Mouse (Mus musculus): Measurements from ENCODE around the gene Pdcd1. TPM values are rescaled to one million over a fixed set of nuclear protein-coding genes. Genes with fewer than 3 reads are reported as not detected.
"Not testable (repeated sequence)": the region's sequence is repeated elsewhere in the genome, so short reads cannot be mapped to it uniquely, and the experiment has no call there.

Pdcd1 gene
- polyA plus RNA-seq, 1 experiment from 2014 or later, result not detected

DNA sequence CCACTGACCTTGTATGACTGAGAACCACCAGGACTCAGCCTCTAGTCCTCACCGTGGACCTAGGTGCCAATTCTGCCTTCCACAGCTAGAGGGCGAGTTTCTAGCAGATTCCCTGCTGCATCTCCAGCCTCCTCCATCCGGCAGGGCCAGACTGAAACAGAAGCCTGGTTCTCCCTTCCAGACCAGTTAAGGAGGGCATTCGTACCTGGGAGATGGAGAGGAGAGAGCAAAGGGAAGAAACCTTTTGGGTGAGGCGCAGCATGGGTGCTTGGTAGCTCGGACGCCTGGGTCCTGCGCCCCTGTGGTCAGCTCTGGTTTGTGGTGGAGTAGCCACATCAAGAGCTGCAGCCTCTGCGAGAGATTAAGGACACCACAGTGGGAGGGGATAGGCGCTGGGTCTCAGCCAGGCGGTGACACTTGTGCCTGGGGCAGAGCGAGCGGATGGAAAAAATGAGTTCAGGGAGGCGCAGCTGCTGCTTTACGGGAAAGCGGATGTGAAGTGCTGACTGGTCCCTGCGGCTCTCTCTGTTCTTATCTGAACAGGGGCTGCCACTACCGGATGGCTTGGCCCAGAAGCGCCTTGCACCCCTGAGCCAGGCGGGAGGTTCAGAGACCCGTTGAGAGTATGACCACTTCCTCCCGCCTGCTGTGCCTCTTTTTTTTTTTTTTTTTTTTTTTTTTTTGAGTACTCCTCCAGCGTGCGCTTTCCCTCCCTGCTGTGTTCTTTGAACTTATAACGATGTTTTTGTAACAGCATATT is 17.2 kb downstream of the Pdcd1 start:
- Histone ChIP-seq H3K27me3 (ENCODE audit: insufficient read depth, low read length) (no peaks in the 10 kb centered on the region), H3K9me3 (ENCODE audit: low read length) (no peaks in the 10 kb centered on the region), H3K36me3 (ENCODE audit: insufficient read depth, low read length) (no peaks in the 10 kb centered on the region), H3K4me1 (ENCODE audit: insufficient read depth, low read length) (no peaks in the 10 kb centered on the region; the same call in 1 of the 2 replicates), H3K4me3 (ENCODE audit: low read length) (peak overlapping the region; percentile 47), H3K27ac (ENCODE audit: low read length) (peak overlapping the region; percentile 63), H3K4me2 (replicated peaks; ENCODE audit: low read depth, low read length) (peak overlapping the region; percentile 80), H3K9ac (replicated peaks; ENCODE audit: low read length) (peak overlapping the region; percentile 55)
- ATAC-seq (ENCODE audit: low FRiP score, low TSS enrichment), result peak; percentile 94
- WGBS, result under 1% methylated on average over 25 of the region's 25 CpGs

DNA sequence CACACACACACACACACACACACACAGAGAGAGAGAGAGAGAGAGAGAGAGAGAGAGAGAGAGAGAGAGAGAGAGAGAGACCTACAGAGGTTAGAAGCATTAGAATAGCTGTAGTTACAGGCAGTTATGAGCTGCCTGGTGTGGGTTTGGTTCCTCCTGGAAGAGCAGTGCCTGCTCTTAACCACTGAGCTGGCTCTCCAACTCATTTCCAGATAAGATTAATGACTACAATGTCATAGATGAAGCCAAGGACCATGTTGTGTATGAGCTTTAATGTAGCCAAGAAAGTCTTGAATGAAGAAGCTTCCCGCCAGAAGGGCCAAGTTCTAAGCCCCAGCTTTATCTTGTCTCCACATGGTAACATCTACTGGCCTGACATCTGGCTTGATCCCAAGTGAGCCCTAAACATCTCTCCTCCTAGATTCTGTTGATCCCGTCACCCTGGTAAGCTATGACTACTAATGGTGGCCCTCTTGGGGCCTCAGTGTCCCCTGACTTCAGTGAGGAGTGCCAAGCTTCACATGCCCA is 19.2 kb downstream of the Pdcd1 start:
- Histone ChIP-seq H3K9ac (replicated peaks; ENCODE audit: low read length) (no peak overlapping the region), H3K4me2 (replicated peaks; ENCODE audit: low read depth, low read length) (no peak overlapping the region), H3K4me1 (ENCODE audit: insufficient read depth, low read length) (no peaks in the 10 kb centered on the region; the same call in 1 of the 2 replicates), H3K27me3 (ENCODE audit: insufficient read depth, low read length) (no peaks in the 10 kb centered on the region), H3K9me3 (ENCODE audit: low read length) (no peaks in the 10 kb centered on the region), H3K27ac (ENCODE audit: low read length) (no peak overlapping the region), H3K4me3 (ENCODE audit: low read length) (no peak overlapping the region), H3K36me3 (ENCODE audit: insufficient read depth, low read length) (no peaks in the 10 kb centered on the region)
- ATAC-seq (ENCODE audit: low FRiP score, low TSS enrichment), result no peak
- 93% methylated on average over 2 of the region's 2 CpGs for WGBS

DNA sequence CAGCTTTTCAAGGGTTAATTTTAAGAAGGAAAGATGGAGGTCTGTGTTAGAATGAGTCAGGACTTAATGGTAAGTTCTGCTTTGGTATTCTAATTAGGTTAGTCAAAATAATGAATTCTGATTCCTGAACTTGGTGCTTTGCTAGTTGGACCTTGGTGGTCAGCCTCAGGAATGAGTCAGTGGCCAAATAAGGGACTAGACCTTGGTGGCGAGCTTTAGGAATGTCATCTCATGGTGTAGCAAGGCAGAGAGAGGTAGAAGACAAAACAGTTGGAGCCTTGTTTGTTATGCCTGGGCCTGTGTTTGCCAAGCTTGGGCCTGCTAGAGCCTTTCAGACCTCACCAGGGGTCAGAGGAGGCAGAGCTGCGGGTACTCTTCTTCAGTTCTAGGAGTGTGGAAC is 23.6 kb downstream of the Pdcd1 start:
- no peak overlapping the region for H3K4me3 ChIP-seq (ENCODE audit: low read length)
- H3K9me3 ChIP-seq (ENCODE audit: low read length), result no peaks in the 10 kb centered on the region
- no peak overlapping the region for H3K27ac ChIP-seq (ENCODE audit: low read length)
- H3K36me3 ChIP-seq (ENCODE audit: insufficient read depth, low read length), result no peaks in the 10 kb centered on the region
- no peaks in the 10 kb centered on the region for H3K27me3 ChIP-seq (ENCODE audit: insufficient read depth, low read length)
- no peak overlapping the region for H3K4me2 ChIP-seq (replicated peaks; ENCODE audit: low read depth, low read length)
- 95% methylated on average over 2 of the region's 2 CpGs for WGBS
- H3K4me1 ChIP-seq (ENCODE audit: insufficient read depth, low read length), result no peaks in the 10 kb centered on the region
- ATAC-seq (ENCODE audit: low FRiP score, low TSS enrichment), result no peak
- H3K9ac ChIP-seq (replicated peaks; ENCODE audit: low read length), result no peak overlapping the region

DNA sequence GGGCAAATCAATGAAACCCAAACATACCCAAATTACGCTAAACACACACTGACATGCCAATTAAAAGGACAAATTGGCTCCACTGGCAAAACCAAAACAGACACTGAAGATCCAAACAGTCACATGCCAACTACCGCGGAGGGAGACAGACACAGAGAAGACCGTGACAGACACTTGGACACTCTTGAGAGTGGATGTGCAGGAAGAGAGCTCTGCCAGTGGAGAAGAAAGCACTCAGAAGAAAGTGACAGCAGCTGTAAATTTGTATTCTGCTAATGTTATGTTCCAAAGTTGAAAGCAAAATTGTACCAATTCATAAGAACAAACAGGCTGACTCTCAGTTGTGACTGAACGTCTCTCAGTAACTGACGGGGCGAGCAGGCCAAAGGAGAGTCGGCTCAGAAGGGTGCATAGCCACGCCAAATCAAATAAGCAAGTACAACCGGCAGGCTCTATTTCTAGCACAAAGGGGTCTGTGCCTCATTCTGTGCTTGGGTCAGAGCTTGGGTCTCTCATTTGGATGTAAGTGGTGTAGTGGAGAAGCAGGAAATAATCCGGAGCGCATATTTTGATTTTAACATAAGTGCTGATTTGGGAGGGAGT is 24.7 kb downstream of the Pdcd1 start:
- no peaks in the 10 kb centered on the region for H3K27me3 ChIP-seq (ENCODE audit: insufficient read depth, low read length)
- no peaks in the 10 kb centered on the region for H3K9me3 ChIP-seq (ENCODE audit: low read length)
- no peaks in the 10 kb centered on the region for H3K4me1 ChIP-seq (ENCODE audit: insufficient read depth, low read length)
- no peak for ATAC-seq (ENCODE audit: low FRiP score, low TSS enrichment)
- H3K4me2 ChIP-seq (replicated peaks; ENCODE audit: low read depth, low read length), result no peak overlapping the region
- 89% methylated on average over 12 of the region's 12 CpGs for WGBS
- no peak overlapping the region for H3K9ac ChIP-seq (replicated peaks; ENCODE audit: low read length)
- no peak overlapping the region for H3K4me3 ChIP-seq (ENCODE audit: low read length)
- H3K27ac ChIP-seq (ENCODE audit: low read length), result no peak overlapping the region
- no peaks in the 10 kb centered on the region for H3K36me3 ChIP-seq (ENCODE audit: insufficient read depth, low read length)

DNA sequence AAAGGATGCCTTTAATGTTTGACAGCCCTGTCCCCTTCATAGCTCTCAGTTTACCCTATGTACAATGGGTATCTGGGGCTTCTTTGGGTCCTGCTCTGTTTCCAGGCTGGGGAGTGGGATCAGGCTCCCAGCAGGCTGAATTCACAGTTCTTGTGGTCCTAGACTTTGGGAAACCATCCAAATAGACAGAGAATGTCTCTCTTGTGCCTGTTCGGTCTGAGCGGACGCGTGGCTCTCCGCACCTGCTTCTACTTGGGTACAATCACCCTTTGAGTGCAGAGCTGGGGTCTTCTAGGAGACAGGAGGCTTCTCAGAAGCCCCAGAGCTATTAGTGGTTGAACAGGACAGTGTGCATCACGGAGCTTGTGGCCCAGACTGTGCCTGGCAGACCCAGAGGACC is 32.2 kb downstream of the Pdcd1 start, which contains the start of gene Neu4:
Neu4 (plus strand) TSS at position 301 of the 400 bp plus-strand sequence.
- Histone ChIP-seq H3K9ac (replicated peaks; ENCODE audit: low read length) (no peak within 1 kb of the TSS), H3K4me1 (ENCODE audit: insufficient read depth, low read length) (no peaks in the 10 kb centered on the region), H3K27me3 (ENCODE audit: insufficient read depth, low read length) (no peaks in the 10 kb centered on the region), H3K9me3 (ENCODE audit: low read length) (no peaks in the 10 kb centered on the region), H3K27ac (ENCODE audit: low read length) (no peak within 1 kb of the TSS), H3K36me3 (ENCODE audit: insufficient read depth, low read length) (no peaks in the 10 kb centered on the region), H3K4me3 (ENCODE audit: low read length) (no peak within 1 kb of the TSS), H3K4me2 (replicated peaks; ENCODE audit: low read depth, low read length) (no peak within 1 kb of the TSS)
- WGBS, result 87% methylated on average over 6 of the region's 6 CpGs
- ATAC-seq (ENCODE audit: low FRiP score, low TSS enrichment), result no peak

DNA sequence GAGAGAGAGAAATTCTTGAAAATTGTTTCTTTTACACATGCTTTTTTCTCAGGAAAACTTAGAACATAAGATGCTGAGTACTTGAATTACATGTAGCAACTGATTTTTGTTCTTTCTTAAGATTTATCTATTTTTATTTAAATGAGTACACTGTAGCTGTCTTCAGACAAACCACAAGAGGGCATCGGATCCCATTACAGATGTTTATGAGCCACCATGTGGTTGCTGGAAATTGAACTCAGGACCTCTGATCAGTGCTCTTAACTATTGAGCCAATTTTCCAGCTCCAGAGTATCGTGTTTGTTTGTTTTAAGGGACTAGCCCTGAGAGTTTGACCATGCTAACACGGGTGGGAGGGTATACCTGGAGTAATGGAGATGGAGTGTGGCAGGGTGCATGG is 40.7 kb downstream of the Pdcd1 start:
- Histone ChIP-seq H3K27me3 (ENCODE audit: insufficient read depth, low read length) (no peaks in the 10 kb centered on the region), H3K4me2 (replicated peaks; ENCODE audit: low read depth, low read length) (no peak overlapping the region), H3K9me3 (ENCODE audit: low read length) (no peaks in the 10 kb centered on the region), H3K9ac (replicated peaks; ENCODE audit: low read length) (no peak overlapping the region), H3K27ac (ENCODE audit: low read length) (no peak overlapping the region), H3K4me1 (ENCODE audit: insufficient read depth, low read length) (no peaks in the 10 kb centered on the region), H3K36me3 (ENCODE audit: insufficient read depth, low read length) (no peaks in the 10 kb centered on the region), H3K4me3 (ENCODE audit: low read length) (no peak overlapping the region)
- 73% methylated on average over 3 of the region's 3 CpGs for WGBS
- no peak for ATAC-seq (ENCODE audit: low FRiP score, low TSS enrichment)

DNA sequence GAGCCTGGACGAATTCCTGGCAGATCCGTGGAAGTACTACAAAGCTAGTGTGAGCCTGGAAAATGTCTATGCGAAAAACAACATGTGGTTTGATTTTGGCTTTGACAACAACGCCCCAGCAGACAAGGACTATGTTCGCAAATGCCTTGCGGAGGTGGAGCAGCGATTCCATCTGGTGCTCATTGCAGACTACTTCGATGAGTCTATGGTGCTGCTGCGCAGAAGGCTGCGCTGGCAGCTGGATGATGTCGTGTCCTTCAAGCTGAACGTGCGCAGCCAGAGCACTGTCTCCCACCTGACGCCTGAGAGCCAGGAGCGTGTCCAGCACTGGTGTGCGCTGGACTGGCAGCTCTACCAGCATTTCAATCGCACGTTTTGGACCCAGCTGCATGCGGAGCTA is 43.5 kb downstream of the Pdcd1 start:
- not testable (repeated sequence) for H3K9ac ChIP-seq (replicated peaks; ENCODE audit: low read length); H3K4me1 ChIP-seq (ENCODE audit: insufficient read depth, low read length); H3K36me3 ChIP-seq (ENCODE audit: insufficient read depth, low read length); H3K4me2 ChIP-seq (replicated peaks; ENCODE audit: low read depth, low read length); H3K4me3 ChIP-seq (ENCODE audit: low read length); H3K27ac ChIP-seq (ENCODE audit: low read length); H3K9me3 ChIP-seq (ENCODE audit: low read length); H3K27me3 ChIP-seq (ENCODE audit: insufficient read depth, low read length); ATAC-seq (ENCODE audit: low FRiP score, low TSS enrichment)
- 83% methylated on average over 15 of the region's 19 CpGs for WGBS

DNA sequence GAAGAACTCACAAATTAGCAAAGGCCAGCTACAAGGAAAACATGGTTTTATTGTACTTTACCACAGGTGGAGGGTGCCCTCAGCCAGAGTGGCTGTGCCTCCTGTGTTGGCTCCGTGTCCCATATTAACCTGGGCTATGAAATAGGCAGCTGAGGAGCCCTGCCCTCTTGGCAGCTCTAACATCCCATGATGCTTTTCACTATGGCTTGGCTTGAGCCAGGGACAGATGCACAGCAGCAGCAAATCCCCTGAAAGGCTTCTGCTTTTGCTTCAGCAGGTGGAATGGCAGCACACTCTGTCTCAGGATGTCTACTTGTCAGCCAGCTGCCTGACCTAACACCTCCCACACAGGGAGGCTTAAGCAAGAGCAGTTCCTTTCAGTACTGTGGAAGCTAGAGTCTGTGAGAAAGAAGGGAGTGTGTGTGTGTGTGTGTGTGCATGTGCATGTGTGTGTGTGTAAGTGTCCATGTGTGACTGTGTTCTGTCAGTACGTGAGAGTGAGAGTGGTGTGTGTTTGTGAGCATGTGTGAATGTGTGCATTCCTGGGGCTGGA is 46.3 kb downstream of the Pdcd1 start:
- WGBS, result 78% methylated on average over 2 of the region's 2 CpGs
- H3K4me2 ChIP-seq (replicated peaks; ENCODE audit: low read depth, low read length); H3K9me3 ChIP-seq (ENCODE audit: low read length); H3K27me3 ChIP-seq (ENCODE audit: insufficient read depth, low read length); ATAC-seq (ENCODE audit: low FRiP score, low TSS enrichment); H3K9ac ChIP-seq (replicated peaks; ENCODE audit: low read length); H3K4me3 ChIP-seq (ENCODE audit: low read length); H3K36me3 ChIP-seq (ENCODE audit: insufficient read depth, low read length); H3K27ac ChIP-seq (ENCODE audit: low read length); H3K4me1 ChIP-seq (ENCODE audit: insufficient read depth, low read length): not testable (repeated sequence)

DNA sequence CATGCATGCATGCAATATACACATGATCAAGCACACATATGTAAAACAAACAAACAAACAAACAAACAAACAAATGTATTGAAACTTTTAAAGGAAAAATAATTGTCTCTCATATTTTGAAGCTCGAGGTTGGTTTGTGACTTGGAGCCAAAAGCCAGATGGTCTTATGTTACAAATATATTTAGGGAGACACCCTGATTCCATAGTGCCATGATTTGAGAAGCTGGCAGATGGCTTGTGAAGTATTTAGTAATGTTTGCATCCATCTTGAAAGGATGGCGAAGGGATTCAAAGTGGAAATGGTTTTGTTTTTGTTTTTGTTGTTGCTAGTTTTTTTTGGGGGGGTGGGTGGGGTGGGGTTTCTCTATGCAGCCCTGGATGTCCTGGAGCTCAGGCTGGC is 51.3 kb downstream of the Pdcd1 start:
- Histone ChIP-seq H3K4me1 (ENCODE audit: insufficient read depth, low read length) (no peaks in the 10 kb centered on the region), H3K27me3 (ENCODE audit: insufficient read depth, low read length) (no peaks in the 10 kb centered on the region), H3K27ac (ENCODE audit: low read length) (no peak overlapping the region), H3K4me3 (ENCODE audit: low read length) (no peak overlapping the region), H3K9me3 (ENCODE audit: low read length) (no peaks in the 10 kb centered on the region), H3K9ac (replicated peaks; ENCODE audit: low read length) (no peak overlapping the region), H3K36me3 (ENCODE audit: insufficient read depth, low read length) (no peaks in the 10 kb centered on the region), H3K4me2 (replicated peaks; ENCODE audit: low read depth, low read length) (no peak overlapping the region)
- 83% methylated on average over 2 of the region's 2 CpGs for WGBS
- ATAC-seq (ENCODE audit: low FRiP score, low TSS enrichment), result no peak

DNA sequence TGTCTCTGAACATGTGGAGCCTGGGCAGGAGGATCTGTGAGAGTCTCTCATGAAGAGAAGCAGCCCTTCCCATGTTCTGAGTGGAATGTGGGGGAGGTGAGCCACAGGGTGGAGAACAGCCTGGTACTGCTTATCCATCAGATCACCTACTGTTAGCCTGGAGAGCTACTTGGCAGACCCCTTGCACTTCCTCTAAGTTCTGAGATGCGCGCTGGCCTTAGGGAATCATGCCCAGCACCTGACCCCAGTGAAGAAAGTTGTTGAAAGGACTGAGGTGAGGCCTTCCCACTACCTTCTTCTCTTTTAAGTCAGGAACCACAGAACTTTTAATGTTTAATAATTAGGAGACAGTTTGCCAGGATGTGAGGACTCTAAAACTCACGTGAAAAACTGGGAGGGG is 60.9 kb downstream of the Pdcd1 start:
- WGBS, result 89% methylated on average over 3 of the region's 3 CpGs
- not testable (repeated sequence) for H3K4me2 ChIP-seq (replicated peaks; ENCODE audit: low read depth, low read length); H3K36me3 ChIP-seq (ENCODE audit: insufficient read depth, low read length); ATAC-seq (ENCODE audit: low FRiP score, low TSS enrichment); H3K9ac ChIP-seq (replicated peaks; ENCODE audit: low read length); H3K9me3 ChIP-seq (ENCODE audit: low read length); H3K4me3 ChIP-seq (ENCODE audit: low read length); H3K4me1 ChIP-seq (ENCODE audit: insufficient read depth, low read length); H3K27ac ChIP-seq (ENCODE audit: low read length); H3K27me3 ChIP-seq (ENCODE audit: insufficient read depth, low read length)
